Mouse (Mus musculus) embryonic facial prominence, embryonic 14.5 days (tissue): ENCODE data around the gene Ankrd2. TPM values are rescaled to one million over a fixed set of nuclear protein-coding genes. Genes with fewer than 3 reads are reported as not detected.
A peak's percentile ranks its signal among the peaks of the same experiment; 100 is the strongest.

Source experiments
- ATAC-seq: fragments of 200-750 bp; cut with Nextera tagmentation; 2 replicates; pipeline ENCODE4 v1.8.0; 2017; ENCODE audit warnings: low read depth, moderate number of reproducible peaks, moderate TSS enrichment
- DNase-seq: peaks from one replicate; pipeline ENCODE4 v3.0.0-alpha.2; 2015; ENCODE audit warnings: low spot score
- H3K27ac ChIP-seq: fragments of 300-500 bp; sonication (generic); replicated peaks from 2 replicates; pipeline ENCODE4 v1.5.1; 2014; ENCODE audit warnings: low read depth, mild to moderate bottlenecking, low read length, moderate library complexity
- H3K27me3 ChIP-seq: fragments of 300-500 bp; sonication (generic); replicated peaks from 2 replicates; pipeline ENCODE4 v1.6.1; 2014; ENCODE audit warnings: low read length; ENCODE audit not compliant: control insufficient read depth, insufficient read depth
- H3K36me3 ChIP-seq: fragments of 300-500 bp; sonication (generic); 2 replicates; pipeline ENCODE4 v1.6.1; 2014; ENCODE audit warnings: low read length, mixed read lengths; ENCODE audit not compliant: control insufficient read depth, insufficient read depth
- H3K4me1 ChIP-seq: fragments of 300-500 bp; sonication (generic); 2 replicates; pipeline ENCODE4 v1.6.1; 2014; ENCODE audit warnings: antibody characterized with exemption, low read length; ENCODE audit not compliant: control insufficient read depth, insufficient read depth
- H3K4me2 ChIP-seq: fragments of 300-500 bp; sonication (generic); 2 replicates; pipeline ENCODE4 v1.6.1; 2014; ENCODE audit warnings: low read depth, mild to moderate bottlenecking, low read length, moderate library complexity, mixed read lengths
- H3K4me3 ChIP-seq: fragments of 300-500 bp; sonication (generic); 2 replicates; pipeline ENCODE4 v1.5.1; 2014; ENCODE audit warnings: low read depth, mild to moderate bottlenecking, low read length
- H3K9ac ChIP-seq: fragments of 300-500 bp; sonication (generic); 2 replicates; pipeline ENCODE4 v1.6.1; 2014; ENCODE audit warnings: low read depth, mild to moderate bottlenecking, low read length, moderate library complexity, mixed read lengths
- H3K9me3 ChIP-seq: fragments of 300-500 bp; sonication (generic); 2 replicates; pipeline ENCODE4 v1.6.1; 2016; ENCODE audit warnings: low read length; ENCODE audit not compliant: control insufficient read depth
- WGBS: fragments of 180-500 bp; shearing (Covaris S2); extraction: QIAGEN DNeasy Blood & Tissue Kit; methylation state at CpG from one replicate; pipeline ENCODE4 v1.1.7; 2014; 5-methylcytosine and 5-hydroxymethylcytosine counted together
- polyA plus RNA-seq: library from polyadenylated mRNA; unstranded; fragments of >200 nt; fragmentation: Nextera tagmentation; extraction: Ambion mirVana; gene quantifications from 2 replicates; pipeline ENCODE4 v1.2.1, GENCODE M21; 2014

The Ankrd2 gene
- polyA plus RNA-seq, 1 experiment from 2014 or later = 7.8 TPM

DNA sequence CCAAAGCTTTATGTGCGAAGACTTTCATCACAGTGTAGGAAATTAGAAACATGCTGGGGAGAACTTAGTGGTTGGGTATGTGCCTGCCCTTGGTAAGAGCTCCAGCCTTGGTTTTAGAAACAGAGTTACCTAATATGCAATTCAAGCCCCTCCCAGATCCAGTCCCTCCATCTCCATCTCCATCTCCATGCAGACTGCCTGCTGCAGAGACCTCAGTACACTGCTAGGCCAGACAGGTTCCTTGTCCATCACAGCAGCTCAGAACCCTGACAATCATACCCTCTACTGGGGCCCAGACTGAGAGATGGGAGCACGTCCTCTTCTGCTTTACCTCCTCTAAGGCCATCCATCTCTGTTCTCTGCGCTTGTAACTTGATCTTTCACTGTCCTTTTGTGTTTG lies 27.2 kb upstream of the Ankrd2 start:
- WGBS = 36% methylated on average over 3 of the region's 3 CpGs
- Histone ChIP-seq H3K4me1 (peaks cover 23% of the 10 kb centered on the region), H3K9ac (no peak overlapping the region), H3K4me3 (no peak overlapping the region), H3K27me3 (no peaks in the 10 kb centered on the region), H3K27ac (no peak overlapping the region), H3K4me2 (no peak overlapping the region), H3K36me3 (no peaks in the 10 kb centered on the region), H3K9me3 (no peaks in the 10 kb centered on the region)
- ATAC-seq (no peak), DNase-seq (no peak)

DNA sequence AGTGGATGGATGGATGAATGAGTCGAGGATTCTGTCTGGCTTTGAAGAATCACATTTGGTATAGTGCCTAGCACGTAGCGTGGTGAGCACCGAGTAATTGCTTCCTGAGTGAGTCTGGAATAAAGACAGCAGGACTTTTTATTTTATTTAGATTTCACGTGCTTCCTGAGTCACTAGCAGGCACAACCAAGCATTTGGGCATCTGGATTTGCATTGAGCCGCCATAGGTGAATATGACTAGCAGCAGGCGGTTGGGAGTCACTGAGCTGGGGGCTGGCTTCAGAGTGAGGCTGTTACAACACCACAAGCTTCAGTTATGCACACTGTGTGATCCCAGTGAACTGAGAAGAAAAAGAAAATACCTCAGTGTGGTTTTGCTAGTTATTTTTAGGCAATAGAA lies 26.7 kb upstream of the Ankrd2 start:
- no peaks in the 10 kb centered on the region for H3K27me3 ChIP-seq
- H3K4me2 ChIP-seq = no peak overlapping the region
- no peak overlapping the region for H3K4me3 ChIP-seq
- no peak overlapping the region for H3K27ac ChIP-seq
- WGBS = 32% methylated on average over 7 of the region's 7 CpGs
- peaks cover 23% of the 10 kb centered on the region for H3K4me1 ChIP-seq
- ATAC-seq (no peak), DNase-seq (no peak)
- no peaks in the 10 kb centered on the region for H3K36me3 ChIP-seq
- H3K9ac ChIP-seq = no peak overlapping the region
- H3K9me3 ChIP-seq = no peaks in the 10 kb centered on the region

- 79% methylated on average over 4 of the region's 4 CpGs for WGBS
- DNase-seq (no peak), ATAC-seq (no peak)
Measured at GRCm38 (mm10) chr19:42010436-42010835, 25.4 kb upstream of the Ankrd2 start.

DNA sequence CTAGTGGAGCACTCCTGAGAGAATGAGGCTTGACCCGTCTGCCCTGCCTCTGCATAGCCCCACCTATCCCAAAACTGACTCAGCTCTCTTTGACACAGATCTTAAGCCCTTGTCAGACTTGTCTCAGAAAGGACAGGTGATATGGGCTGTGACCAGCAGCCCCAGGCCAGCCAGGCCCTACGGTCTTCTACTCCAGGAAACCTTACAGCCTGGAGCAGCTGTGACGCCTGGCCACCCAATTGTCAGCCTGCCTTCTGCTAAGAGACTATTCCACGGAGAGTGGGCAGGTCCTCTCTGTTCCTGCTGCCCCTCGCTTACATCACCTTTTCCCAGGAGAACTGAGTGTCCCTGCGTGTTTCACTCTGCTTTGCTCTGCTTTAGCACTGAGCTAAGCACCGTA lies 24.7 kb upstream of the Ankrd2 start:
- DNase-seq (no peak), ATAC-seq (peak; percentile 28; the same call in 1 of the 2 replicates)
- Histone ChIP-seq H3K27me3 (no peaks in the 10 kb centered on the region), H3K9ac (no peak overlapping the region), H3K4me1 (peaks cover 21% of the 10 kb centered on the region), H3K9me3 (no peaks in the 10 kb centered on the region), H3K36me3 (no peaks in the 10 kb centered on the region), H3K4me3 (no peak overlapping the region), H3K27ac (no peak overlapping the region), H3K4me2 (no peak overlapping the region)
- WGBS = 72% methylated on average over 7 of the region's 7 CpGs

More at GRCm38 (mm10) chr19:42010436-42010835, 25.4 kb upstream of the Ankrd2 start:
- peaks cover 22% of the 10 kb centered on the region for H3K4me1 ChIP-seq
- no peak overlapping the region for H3K4me2 ChIP-seq
- H3K9ac ChIP-seq = no peak overlapping the region
- H3K4me3 ChIP-seq = no peak overlapping the region
- H3K27me3 ChIP-seq = no peaks in the 10 kb centered on the region
- H3K36me3 ChIP-seq = no peaks in the 10 kb centered on the region
- no peak overlapping the region for H3K27ac ChIP-seq
- H3K9me3 ChIP-seq = no peaks in the 10 kb centered on the region

DNA sequence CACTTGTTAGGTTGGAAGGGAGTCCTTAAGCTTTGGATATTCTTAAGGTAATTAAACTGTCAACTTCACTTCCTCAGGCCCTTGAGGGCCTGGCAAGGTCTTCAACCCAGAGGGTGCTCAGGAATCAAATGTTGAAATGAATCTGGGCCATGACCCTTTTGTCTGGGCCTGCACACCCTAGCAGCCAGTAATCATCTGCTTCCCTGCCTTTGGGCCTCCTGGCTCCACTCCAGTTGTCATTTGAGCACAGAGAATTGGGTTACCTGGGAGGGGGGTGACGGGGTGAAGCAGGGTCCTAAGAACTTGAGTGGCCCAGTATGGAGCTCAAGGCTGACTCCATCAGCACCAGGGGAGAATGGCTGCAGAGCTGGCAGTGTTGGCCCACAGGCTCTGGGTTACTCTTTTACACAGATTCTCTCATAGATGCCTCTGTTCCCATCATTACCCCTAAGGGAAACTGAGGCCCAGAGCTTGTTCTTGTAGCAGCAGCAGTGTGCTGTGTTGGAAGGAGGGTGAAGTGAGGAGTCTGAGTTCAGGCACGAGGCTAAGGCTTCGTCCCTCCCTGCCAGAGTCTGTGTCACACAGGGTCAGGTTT lies 21.5 kb upstream of the Ankrd2 start:
- peak; percentile 32 for DNase-seq
- WGBS = 77% methylated on average over 3 of the region's 3 CpGs
- peak; percentile 41; the same call in 1 of the 2 replicates for ATAC-seq
- H3K9ac ChIP-seq = no peak overlapping the region
- H3K4me1 ChIP-seq = peaks cover 39% of the 10 kb centered on the region
- H3K27ac ChIP-seq = no peak overlapping the region
- H3K4me2 ChIP-seq = no peak overlapping the region
- H3K36me3 ChIP-seq = no peaks in the 10 kb centered on the region
- no peak overlapping the region for H3K4me3 ChIP-seq
- no peaks in the 10 kb centered on the region for H3K9me3 ChIP-seq
- H3K27me3 ChIP-seq = no peaks in the 10 kb centered on the region

- ATAC-seq = no peak
Measured at GRCm38 (mm10) chr19:42015001-42015400, 20.8 kb upstream of the Ankrd2 start.

GRCm38 (mm10) chr19:42016251-42016650 lies 19.5 kb upstream of the Ankrd2 start:
- Histone ChIP-seq H3K4me3 (no peak overlapping the region), H3K27ac (peak overlapping the region; percentile 87), H3K36me3 (no peaks in the 10 kb centered on the region), H3K27me3 (no peaks in the 10 kb centered on the region), H3K9me3 (no peaks in the 10 kb centered on the region), H3K4me1 (peaks cover 39% of the 10 kb centered on the region), H3K9ac (no peak overlapping the region), H3K4me2 (no peak overlapping the region)
- DNase-seq (peak; percentile 33), ATAC-seq (no peak)
- WGBS = 47% methylated on average over 4 of the region's 4 CpGs

More at GRCm38 (mm10) chr19:42015001-42015400, 20.8 kb upstream of the Ankrd2 start:
- Histone ChIP-seq H3K36me3 (no peaks in the 10 kb centered on the region), H3K9me3 (no peaks in the 10 kb centered on the region), H3K4me2 (no peak overlapping the region), H3K27me3 (no peaks in the 10 kb centered on the region), H3K27ac (no peak overlapping the region), H3K4me3 (no peak overlapping the region), H3K4me1 (peaks cover 39% of the 10 kb centered on the region), H3K9ac (no peak overlapping the region)
- whole genome bisulfite sequencing = 83% methylated on average over 6 of the region's 6 CpGs
- no peak for DNase-seq

DNA sequence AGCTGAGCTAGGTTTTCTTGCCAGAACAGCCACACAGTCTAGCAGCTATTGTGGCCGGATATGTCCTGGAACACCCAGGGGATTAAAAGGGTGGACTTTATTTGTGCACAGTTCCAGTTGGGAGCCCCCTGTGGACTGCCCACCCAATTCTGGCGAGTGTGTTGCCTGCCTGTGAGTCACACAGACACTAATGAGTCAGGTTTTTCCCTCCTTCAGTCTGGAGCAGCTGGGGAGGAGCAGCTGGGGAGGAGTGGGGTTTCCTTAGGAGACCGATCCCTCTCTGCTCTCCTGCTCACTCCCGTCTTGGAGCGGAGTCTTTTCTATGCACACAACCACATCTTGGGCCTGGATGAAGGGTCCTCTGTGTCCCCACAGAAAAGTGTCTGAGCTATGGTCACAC lies 19.0 kb upstream of the Ankrd2 start:
- DNase-seq = peak; percentile 61
- WGBS = 52% methylated on average over 5 of the region's 5 CpGs
- Histone ChIP-seq H3K27ac (peak overlapping the region; percentile 87), H3K9me3 (no peaks in the 10 kb centered on the region), H3K4me1 (peaks cover 45% of the 10 kb centered on the region), H3K9ac (no peak overlapping the region), H3K4me3 (no peak overlapping the region), H3K36me3 (no peaks in the 10 kb centered on the region), H3K27me3 (no peaks in the 10 kb centered on the region), H3K4me2 (no peak overlapping the region; the same call in 1 of the 2 replicates)
- ATAC-seq = 0 out of 2 replicates have a peak, but pooled peaks have one; percentile 13
